Mouse (Mus musculus): ENCODE results near the gene Scgb1a1. TPM values are rescaled to one million over a fixed set of nuclear protein-coding genes. Genes with fewer than 3 reads are reported as not detected.

Scgb1a1 gene
- polyA plus RNA-seq, 1 experiment = 174 TPM

- no peaks in the 10 kb centered on the region for H3K36me3 ChIP-seq (ENCODE audit: control insufficient read depth, insufficient read depth, low read length)
Observed at GRCm38 (mm10) chr19:9039928-9040327, 47.8 kb downstream of the Scgb1a1 start.

GRCm38 (mm10) chr19:9039266-9039665 lies 48.5 kb downstream of the Scgb1a1 start:
- TF ChIP-seq CTCF (IDR thresholded peaks at IDR 0.05; ENCODE audit: borderline replicate concordance, control insufficient read depth, extremely low read depth, insufficient read depth, low read length, poor library complexity) (no peak), POLR2A (IDR thresholded peaks at IDR 0.05; ENCODE audit: control insufficient read depth, extremely low read depth, insufficient read depth, low read length, poor library complexity) (no peak)
- Histone ChIP-seq H3K36me3 (ENCODE audit: control insufficient read depth, insufficient read depth, low read length) (no peaks in the 10 kb centered on the region), H3K27ac (ENCODE audit: control insufficient read depth, insufficient read depth, low read length) (no peak overlapping the region; the same call in 1 of the 2 replicates), H3K27me3 (ENCODE audit: control insufficient read depth, insufficient read depth, low read length) (no peaks in the 10 kb centered on the region), H3K4me3 (ENCODE audit: control insufficient read depth, insufficient read depth, low read length) (no peak overlapping the region), H3K4me1 (replicated peaks; ENCODE audit: control insufficient read depth, insufficient read depth, low read length) (peaks cover 32% of the 10 kb centered on the region)
- 91% methylated on average over 4 of the region's 4 CpGs for WGBS
- no peak for DNase-seq

More at GRCm38 (mm10) chr19:9039928-9040327, 47.8 kb downstream of the Scgb1a1 start:
- no peak overlapping the region for H3K4me3 ChIP-seq (ENCODE audit: control insufficient read depth, insufficient read depth, low read length)
- no peak for DNase-seq
- H3K4me1 ChIP-seq (replicated peaks; ENCODE audit: control insufficient read depth, insufficient read depth, low read length) = peaks cover 37% of the 10 kb centered on the region
- H3K27ac ChIP-seq (ENCODE audit: control insufficient read depth, insufficient read depth, low read length) = peak overlapping the region; percentile 5; the same call in 1 of the 2 replicates
- TF ChIP-seq POLR2A (IDR thresholded peaks at IDR 0.05; ENCODE audit: control insufficient read depth, extremely low read depth, insufficient read depth, low read length, poor library complexity) (no peak), CTCF (IDR thresholded peaks at IDR 0.05; ENCODE audit: borderline replicate concordance, control insufficient read depth, extremely low read depth, insufficient read depth, low read length, poor library complexity) (no peak)
- no peaks in the 10 kb centered on the region for H3K27me3 ChIP-seq (ENCODE audit: control insufficient read depth, insufficient read depth, low read length)
- 67% methylated on average over 7 of the region's 7 CpGs for WGBS

GRCm38 (mm10) chr19:9038136-9038535 lies 49.6 kb downstream of the Scgb1a1 start:
- WGBS = 1% methylated on average over 3 of the region's 3 CpGs
- TF ChIP-seq POLR2A (IDR thresholded peaks at IDR 0.05; ENCODE audit: control insufficient read depth, extremely low read depth, insufficient read depth, low read length, poor library complexity) = no peak
- TF ChIP-seq CTCF (IDR thresholded peaks at IDR 0.05; ENCODE audit: borderline replicate concordance, control insufficient read depth, extremely low read depth, insufficient read depth, low read length, poor library complexity) = no peak
- Histone ChIP-seq H3K4me1 (replicated peaks; ENCODE audit: control insufficient read depth, insufficient read depth, low read length) (peaks cover 25% of the 10 kb centered on the region), H3K36me3 (ENCODE audit: control insufficient read depth, insufficient read depth, low read length) (no peaks in the 10 kb centered on the region), H3K4me3 (ENCODE audit: control insufficient read depth, insufficient read depth, low read length) (no peak overlapping the region), H3K27ac (ENCODE audit: control insufficient read depth, insufficient read depth, low read length) (peak overlapping the region; percentile 64), H3K27me3 (ENCODE audit: control insufficient read depth, insufficient read depth, low read length) (no peaks in the 10 kb centered on the region)
- DNase-seq = peak; percentile 45

- no peak overlapping the region for H3K4me3 ChIP-seq (ENCODE audit: control insufficient read depth, insufficient read depth, low read length)
- H3K27ac ChIP-seq (ENCODE audit: control insufficient read depth, insufficient read depth, low read length) = no peak overlapping the region
- H3K4me1 ChIP-seq (replicated peaks; ENCODE audit: control insufficient read depth, insufficient read depth, low read length) = peaks cover 17% of the 10 kb centered on the region
- no peaks in the 10 kb centered on the region for H3K27me3 ChIP-seq (ENCODE audit: control insufficient read depth, insufficient read depth, low read length)
- TF ChIP-seq POLR2A (IDR thresholded peaks at IDR 0.05; ENCODE audit: control insufficient read depth, extremely low read depth, insufficient read depth, low read length, poor library complexity) (no peak), CTCF (IDR thresholded peaks at IDR 0.05; ENCODE audit: borderline replicate concordance, control insufficient read depth, extremely low read depth, insufficient read depth, low read length, poor library complexity) (no peak)
- 77% methylated on average over 3 of the region's 3 CpGs for WGBS
- no peaks in the 10 kb centered on the region for H3K36me3 ChIP-seq (ENCODE audit: control insufficient read depth, insufficient read depth, low read length)
- no peak for DNase-seq
Observed at GRCm38 (mm10) chr19:9035101-9035500, 52.7 kb downstream of the Scgb1a1 start.

GRCm38 (mm10) chr19:9034480-9034879 lies 53.3 kb downstream of the Scgb1a1 start:
- Histone ChIP-seq H3K4me1 (replicated peaks; ENCODE audit: control insufficient read depth, insufficient read depth, low read length) (peaks cover 12% of the 10 kb centered on the region), H3K27ac (ENCODE audit: control insufficient read depth, insufficient read depth, low read length) (no peak overlapping the region), H3K27me3 (ENCODE audit: control insufficient read depth, insufficient read depth, low read length) (no peaks in the 10 kb centered on the region), H3K4me3 (ENCODE audit: control insufficient read depth, insufficient read depth, low read length) (no peak overlapping the region), H3K36me3 (ENCODE audit: control insufficient read depth, insufficient read depth, low read length) (no peaks in the 10 kb centered on the region)
- TF ChIP-seq CTCF (IDR thresholded peaks at IDR 0.05; ENCODE audit: borderline replicate concordance, control insufficient read depth, extremely low read depth, insufficient read depth, low read length, poor library complexity) = no peak
- no peak for TF ChIP-seq POLR2A (IDR thresholded peaks at IDR 0.05; ENCODE audit: control insufficient read depth, extremely low read depth, insufficient read depth, low read length, poor library complexity)
- no peak for DNase-seq
- WGBS = 91% methylated on average over 3 of the region's 3 CpGs

Other genes starting within 250 kb of the Scgb1a1 start
- 0.15 TPM in 1 of 2 replicates, not detected in the other for gene Gng3, start 248.8 kb downstream of the Scgb1a1 start, polyA plus RNA-seq (2012; rRNA removed)
- gene Lrrn4cl, start 237.2 kb downstream of the Scgb1a1 start, polyA plus RNA-seq (2012; rRNA removed) = 1.2 and 1.3 TPM in 2 replicates
- gene Ubxn1, start 216.5 kb downstream of the Scgb1a1 start, polyA plus RNA-seq (2012; rRNA removed) = 108 and 119 TPM in 2 replicates
- gene Uqcc3, start 207.0 kb downstream of the Scgb1a1 start, polyA plus RNA-seq (2012; rRNA removed) = 38.7 and 39.2 TPM in 2 replicates
- gene Lbhd1, start 204.2 kb downstream of the Scgb1a1 start, polyA plus RNA-seq (2012; rRNA removed) = 2.4 and 3.0 TPM in 2 replicates
- not detected in 2 replicates for gene Gm49403, start 204.0 kb downstream of the Scgb1a1 start, polyA plus RNA-seq (2012; rRNA removed)
- 15.3 and 19.1 TPM in 2 replicates for gene 1810009A15Rik, start 199.1 kb downstream of the Scgb1a1 start, polyA plus RNA-seq (2012; rRNA removed)
- gene Gm49416, start 199.0 kb downstream of the Scgb1a1 start, polyA plus RNA-seq (2012; rRNA removed) = not detected in 2 replicates
- 51.9 and 56.0 TPM in 2 replicates for gene Ints5, start 195.0 kb downstream of the Scgb1a1 start, polyA plus RNA-seq (2012; rRNA removed)
- gene Ganab, start 189.9 kb downstream of the Scgb1a1 start, polyA plus RNA-seq (2012; rRNA removed) = 203 and 219 TPM in 2 replicates
- 102 and 106 TPM in 2 replicates for gene B3gat3, start 167.6 kb downstream of the Scgb1a1 start, polyA plus RNA-seq (2012; rRNA removed)
- gene Rom1, start 158.6 kb downstream of the Scgb1a1 start, polyA plus RNA-seq (2012; rRNA removed) = 11.9 and 13.5 TPM in 2 replicates
- 72.3 and 73.1 TPM in 2 replicates for gene Eml3, start 158.4 kb downstream of the Scgb1a1 start, polyA plus RNA-seq (2012; rRNA removed)
- 79.6 and 92.0 TPM in 2 replicates for gene Mta2, start 146.1 kb downstream of the Scgb1a1 start, polyA plus RNA-seq (2012; rRNA removed)
- 39.4 and 42.0 TPM in 2 replicates for gene Tut1, start 134.1 kb downstream of the Scgb1a1 start, polyA plus RNA-seq (2012; rRNA removed)
- gene Eef1g, start 120.9 kb downstream of the Scgb1a1 start, polyA plus RNA-seq (2012; rRNA removed) = 251 and 292 TPM in 2 replicates
- 6.0 and 7.9 TPM in 2 replicates for gene Ahnak, start 98.7 kb downstream of the Scgb1a1 start, polyA plus RNA-seq (2012; rRNA removed)
- 5.9 and 8.8 TPM in 2 replicates for gene Asrgl1, start 47.7 kb upstream of the Scgb1a1 start, polyA plus RNA-seq (2012; rRNA removed)